Mouse (Mus musculus) hindbrain, postnatal 0 days (tissue): ENCODE data around the gene Ercc1. TPM values are rescaled to one million over a fixed set of nuclear protein-coding genes. Genes with fewer than 3 reads are reported as not detected.
A peak's percentile ranks its signal among the peaks of the same experiment; 100 is the strongest.

Experiments
- ATAC-seq: fragments of 200-750 bp; cut with Nextera tagmentation; 2 replicates; pipeline ENCODE4 v1.8.0; 2017; ENCODE audit warnings: mild to moderate bottlenecking, moderate TSS enrichment, moderate library complexity
- DNase-seq: peaks from one replicate; pipeline ENCODE4 v3.0.0-alpha.2; 2015; ENCODE audit warnings: low spot score
- H3K27ac ChIP-seq: fragments of 300-500 bp; sonication (generic); 2 replicates; pipeline ENCODE4 v1.5.1; 2014; ENCODE audit warnings: mild to moderate bottlenecking
- H3K27me3 ChIP-seq: fragments of 300-500 bp; sonication (generic); 2 replicates; pipeline ENCODE4 v1.6.1; 2014; ENCODE audit warnings: low read length, mixed read lengths; ENCODE audit not compliant: insufficient read depth
- H3K36me3 ChIP-seq: fragments of 300-500 bp; sonication (generic); 2 replicates; pipeline ENCODE4 v1.6.1; 2014; ENCODE audit warnings: low read length, mixed read lengths; ENCODE audit not compliant: insufficient read depth
- H3K4me1 ChIP-seq: fragments of 300-500 bp; sonication (generic); 2 replicates; pipeline ENCODE4 v1.6.1; 2014; ENCODE audit warnings: antibody characterized with exemption, low read length, mixed read lengths; ENCODE audit not compliant: insufficient read depth
- H3K4me2 ChIP-seq: fragments of 300-500 bp; sonication (generic); 2 replicates; pipeline ENCODE4 v1.6.1; 2014; ENCODE audit warnings: low read depth, mild to moderate bottlenecking, low read length, moderate library complexity, mixed read lengths
- H3K4me3 ChIP-seq: fragments of 300-500 bp; sonication (generic); 2 replicates; pipeline ENCODE4 v1.5.1; 2014; ENCODE audit warnings: low read length
- H3K9ac ChIP-seq: fragments of 300-500 bp; sonication (generic); replicated peaks from 2 replicates; pipeline ENCODE4 v1.6.1; 2014; ENCODE audit warnings: mild to moderate bottlenecking, low read length, moderate library complexity, mixed read lengths
- H3K9me3 ChIP-seq: fragments of 300-500 bp; sonication (generic); 2 replicates; pipeline ENCODE4 v1.6.1; 2016; ENCODE audit warnings: low read length, mixed read lengths
- CTCF ChIP-seq: IDR thresholded peaks from 2 replicates; pipeline ENCODE4 v1.5.1; 2016; ENCODE audit warnings: antibody characterized with exemption, control low read depth, low read depth
- WGBS: fragments of 180-500 bp; shearing (Covaris S2); extraction: QIAGEN DNeasy Blood & Tissue Kit; methylation state at CpG from one replicate; pipeline ENCODE4 v1.1.7; 2014; 5-methylcytosine and 5-hydroxymethylcytosine counted together
- polyA plus RNA-seq: library from polyadenylated mRNA; unstranded; fragments of >200 nt; fragmentation: Nextera tagmentation; extraction: Ambion mirVana; gene quantifications from 2 replicates; pipeline ENCODE4 v1.2.1, GENCODE M21; 2015
- total RNA-seq: library from RNA; depleted of rRNA; stranded (reverse); fragments of >200 nt; gene quantifications from 2 replicates; pipeline ENCODE4 v1.2.3, GENCODE M21; 2014

The Ercc1 gene
- total and polyA plus RNA-seq, 2 experiments from 2014 or later, result 44.1 to 74.2 TPM

GRCm38 (mm10) chr7:19301461-19302263 lies 42.9 kb upstream of the Ercc1 start:
- DNase-seq, result no peak
- no peak overlapping the region for H3K27ac ChIP-seq
- no peak for ATAC-seq

GRCm38 (mm10) chr7:19302264-19303045 lies 42.1 kb upstream of the Ercc1 start:
- 49% methylated on average over 13 of the region's 13 CpGs for WGBS
- H3K27me3 ChIP-seq, result peaks cover 24% of the 10 kb centered on the region
- ATAC-seq (no peak), DNase-seq (no peak)
- H3K27ac ChIP-seq, result no peak overlapping the region
- H3K4me1 ChIP-seq, result no peaks in the 10 kb centered on the region
- no peaks in the 10 kb centered on the region for H3K36me3 ChIP-seq
- H3K9me3 ChIP-seq, result no peaks in the 10 kb centered on the region
- no peak for TF ChIP-seq CTCF
- H3K9ac ChIP-seq, result peak overlapping the region; percentile 46; the same call in 1 of the 2 replicates
- peak overlapping the region; percentile 61 for H3K4me2 ChIP-seq
- peak overlapping the region; percentile 42; the same call in 1 of the 2 replicates for H3K4me3 ChIP-seq

More at GRCm38 (mm10) chr7:19301461-19302263, 42.9 kb upstream of the Ercc1 start:
- Histone ChIP-seq H3K27me3 (peaks cover 18% of the 10 kb centered on the region), H3K9me3 (no peaks in the 10 kb centered on the region), H3K9ac (peak overlapping the region; percentile 46), H3K4me1 (no peaks in the 10 kb centered on the region), H3K4me3 (peak overlapping the region; percentile 42), H3K4me2 (peak overlapping the region; percentile 61), H3K36me3 (no peaks in the 10 kb centered on the region)
- no peak for TF ChIP-seq CTCF
- WGBS, result 9% methylated on average over 16 of the region's 16 CpGs

GRCm38 (mm10) chr7:19303046-19303305 lies 41.6 kb upstream of the Ercc1 start:
- Histone ChIP-seq H3K9me3 (no peaks in the 10 kb centered on the region), H3K27ac (no peak overlapping the region), H3K4me1 (no peaks in the 10 kb centered on the region), H3K4me2 (no peak overlapping the region), H3K4me3 (no peak overlapping the region), H3K36me3 (no peaks in the 10 kb centered on the region), H3K27me3 (peaks cover 24% of the 10 kb centered on the region), H3K9ac (no peak overlapping the region)
- DNase-seq (no peak), ATAC-seq (no peak)
- no peak for TF ChIP-seq CTCF
- WGBS, result 81% methylated on average over 12 of the region's 12 CpGs

GRCm38 (mm10) chr7:19303770-19304169 lies 40.8 kb upstream of the Ercc1 start:
- Histone ChIP-seq H3K4me3 (no peak overlapping the region), H3K9ac (no peak overlapping the region), H3K36me3 (no peaks in the 10 kb centered on the region), H3K4me2 (peak overlapping the region; percentile 49), H3K27ac (no peak overlapping the region), H3K9me3 (no peaks in the 10 kb centered on the region), H3K27me3 (peaks cover 24% of the 10 kb centered on the region), H3K4me1 (no peaks in the 10 kb centered on the region)
- peak; percentile 74 for DNase-seq
- TF ChIP-seq CTCF, result peak; percentile 78
- ATAC-seq, result no peak
- under 1% methylated on average over 16 of the region's 16 CpGs for WGBS

- no peak for ATAC-seq
- H3K9ac ChIP-seq, result peak overlapping the region; percentile 52
- no peak for DNase-seq
- no peaks in the 10 kb centered on the region for H3K36me3 ChIP-seq
- H3K27ac ChIP-seq, result no peak overlapping the region
- no peak for TF ChIP-seq CTCF
- peak overlapping the region; percentile 49 for H3K4me2 ChIP-seq
- H3K4me1 ChIP-seq, result no peaks in the 10 kb centered on the region
- 2% methylated on average over 47 of the region's 48 CpGs for WGBS
- H3K9me3 ChIP-seq, result no peaks in the 10 kb centered on the region
- H3K27me3 ChIP-seq, result peaks cover 24% of the 10 kb centered on the region
- H3K4me3 ChIP-seq, result peak overlapping the region; percentile 26
These were observed 39.8 kb upstream of the Ercc1 start for GRCm38 (mm10) chr7:19304501-19305412.

- no peak for DNase-seq
- peaks cover 24% of the 10 kb centered on the region for H3K27me3 ChIP-seq
- no peaks in the 10 kb centered on the region for H3K4me1 ChIP-seq
- peak overlapping the region; percentile 26; the same call in 1 of the 2 replicates for H3K4me3 ChIP-seq
- TF ChIP-seq CTCF, result no peak
- peak overlapping the region; percentile 52; the same call in 1 of the 2 replicates for H3K9ac ChIP-seq
- H3K27ac ChIP-seq, result no peak overlapping the region
- ATAC-seq, result no peak
- no peaks in the 10 kb centered on the region for H3K36me3 ChIP-seq
- no peaks in the 10 kb centered on the region for H3K9me3 ChIP-seq
- WGBS, result 13% methylated on average over 6 of the region's 6 CpGs
- peak overlapping the region; percentile 49 for H3K4me2 ChIP-seq
These were observed 39.2 kb upstream of the Ercc1 start for GRCm38 (mm10) chr7:19305413-19305735.
